Mouse (Mus musculus): ENCODE data around the gene Hoxa10. TPM values are rescaled to one million over a fixed set of nuclear protein-coding genes. Genes with fewer than 3 reads are reported as not detected.

Gene Hoxa10
- polyA plus RNA-seq, 2 experiments: 0.04 TPM; not detected in 1

- no peak overlapping the region for H3K9ac ChIP-seq (replicated peaks)
- H3K9me3 ChIP-seq (ENCODE audit: control insufficient read depth, low read length): no peaks in the 10 kb centered on the region
- no peaks in the 10 kb centered on the region for H3K36me3 ChIP-seq (replicated peaks; ENCODE audit: control insufficient read depth, insufficient read depth, low read depth)
- no peak overlapping the region for H3K4me2 ChIP-seq (ENCODE audit: low read depth)
- H3K4me1 ChIP-seq (replicated peaks; ENCODE audit: control insufficient read depth in 2 of 2, insufficient read depth in 2 of 2, low read length in 1 of 2): 0 out of 4 replicates have a peak, but pooled peaks cover 0 to 3% of the 10 kb centered on the region in 2 experiments
- no peak for ATAC-seq (ENCODE audit: insufficient read depth)
- peaks cover 62% of the 10 kb centered on the region for H3K27me3 ChIP-seq (ENCODE audit: control insufficient read depth, insufficient read depth, low read length)
- no peak for TF ChIP-seq EP300 (IDR thresholded peaks at IDR 0.05; ENCODE audit: low read depth)
- TF ChIP-seq CTCF (IDR thresholded peaks at IDR 0.05; ENCODE audit: low read depth): no peak
- 24% methylated on average over 1 of the region's 1 CpGs for WGBS (ENCODE audit: insufficient replicate concordance)
- DNase-seq (ENCODE audit: low read depth in 3 of 3, low spot score in 3 of 3): no peak
- H3K27ac ChIP-seq: no peak overlapping the region
- no peak overlapping the region for H3K4me3 ChIP-seq (ENCODE audit: insufficient read depth in 1 of 2, low read depth in 2 of 2, low read length in 2 of 2)
These were observed 54.2 kb downstream of the Hoxa10 start for GRCm38 (mm10) chr6:52186500-52186899.

- Histone ChIP-seq H3K4me2 (ENCODE audit: low read depth) (no peak overlapping the region), H3K27me3 (ENCODE audit: control insufficient read depth, insufficient read depth, low read length) (peaks cover 55% of the 10 kb centered on the region), H3K4me3 (ENCODE audit: insufficient read depth in 1 of 2, low read depth in 2 of 2, low read length in 2 of 2) (no peak overlapping the region), H3K4me1 (replicated peaks; ENCODE audit: control insufficient read depth in 2 of 2, insufficient read depth in 2 of 2, low read length in 1 of 2) (0 out of 4 replicates have a peak, but pooled peaks cover 0 to 3% of the 10 kb centered on the region in 2 experiments), H3K9ac (replicated peaks) (no peak overlapping the region), H3K27ac (no peak overlapping the region), H3K9me3 (ENCODE audit: control insufficient read depth, low read length) (no peaks in the 10 kb centered on the region), H3K36me3 (replicated peaks; ENCODE audit: control insufficient read depth, insufficient read depth, low read depth) (no peaks in the 10 kb centered on the region)
- no peak for TF ChIP-seq CTCF (IDR thresholded peaks at IDR 0.05; ENCODE audit: low read depth)
- no peak for TF ChIP-seq EP300 (IDR thresholded peaks at IDR 0.05; ENCODE audit: low read depth)
- WGBS (ENCODE audit: insufficient replicate concordance): 27% methylated on average over 3 of the region's 3 CpGs
- DNase-seq (ENCODE audit: low read depth in 3 of 3, low spot score in 3 of 3): no peak
- ATAC-seq (ENCODE audit: insufficient read depth): no peak
These were observed 54.8 kb downstream of the Hoxa10 start for GRCm38 (mm10) chr6:52185834-52186233.

GRCm38 (mm10) chr6:52185222-52185621 lies 55.4 kb downstream of the Hoxa10 start:
- no peak for DNase-seq (ENCODE audit: low read depth in 3 of 3, low spot score in 3 of 3)
- Histone ChIP-seq H3K36me3 (replicated peaks; ENCODE audit: control insufficient read depth, insufficient read depth, low read depth) (no peaks in the 10 kb centered on the region), H3K27ac (no peak overlapping the region), H3K27me3 (ENCODE audit: control insufficient read depth, insufficient read depth, low read length) (peaks cover 53% of the 10 kb centered on the region), H3K9me3 (ENCODE audit: control insufficient read depth, low read length) (no peaks in the 10 kb centered on the region), H3K9ac (replicated peaks) (no peak overlapping the region), H3K4me1 (replicated peaks; ENCODE audit: control insufficient read depth in 2 of 2, insufficient read depth in 2 of 2, low read length in 1 of 2) (0 out of 4 replicates have a peak, but pooled peaks cover 0 to 3% of the 10 kb centered on the region in 2 experiments), H3K4me2 (ENCODE audit: low read depth) (no peak overlapping the region), H3K4me3 (ENCODE audit: insufficient read depth in 1 of 2, low read depth in 2 of 2, low read length in 2 of 2) (no peak overlapping the region)
- ATAC-seq (ENCODE audit: insufficient read depth): no peak
- 5% methylated on average over 19 of the region's 19 CpGs for WGBS (ENCODE audit: insufficient replicate concordance)
- TF ChIP-seq EP300 (IDR thresholded peaks at IDR 0.05; ENCODE audit: low read depth): no peak
- TF ChIP-seq CTCF (IDR thresholded peaks at IDR 0.05; ENCODE audit: low read depth): no peak

- 0 out of 4 replicates have a peak, but pooled peaks cover 0 to 3% of the 10 kb centered on the region in 2 experiments for H3K4me1 ChIP-seq (replicated peaks; ENCODE audit: control insufficient read depth in 2 of 2, insufficient read depth in 2 of 2, low read length in 1 of 2)
- H3K27me3 ChIP-seq (ENCODE audit: control insufficient read depth, insufficient read depth, low read length): peaks cover 53% of the 10 kb centered on the region
- H3K4me2 ChIP-seq (ENCODE audit: low read depth): no peak overlapping the region
- 25% methylated on average over 6 of the region's 6 CpGs for WGBS (ENCODE audit: insufficient replicate concordance)
- no peaks in the 10 kb centered on the region for H3K9me3 ChIP-seq (ENCODE audit: control insufficient read depth, low read length)
- H3K27ac ChIP-seq: no peak overlapping the region
- no peak for TF ChIP-seq CTCF (IDR thresholded peaks at IDR 0.05; ENCODE audit: low read depth)
- no peak for TF ChIP-seq EP300 (IDR thresholded peaks at IDR 0.05; ENCODE audit: low read depth)
- no peak overlapping the region for H3K4me3 ChIP-seq (ENCODE audit: insufficient read depth in 1 of 2, low read depth in 2 of 2, low read length in 2 of 2)
- DNase-seq (ENCODE audit: low read depth in 3 of 3, low spot score in 3 of 3) (no peak), ATAC-seq (ENCODE audit: insufficient read depth) (no peak)
- no peaks in the 10 kb centered on the region for H3K36me3 ChIP-seq (replicated peaks; ENCODE audit: control insufficient read depth, insufficient read depth, low read depth)
- no peak overlapping the region for H3K9ac ChIP-seq (replicated peaks)
These were observed 56.0 kb downstream of the Hoxa10 start for GRCm38 (mm10) chr6:52184668-52185067.

GRCm38 (mm10) chr6:52183311-52184080 lies 57.2 kb downstream of the Hoxa10 start:
- H3K4me2 ChIP-seq (ENCODE audit: low read depth): no peak overlapping the region
- no peak overlapping the region for H3K9ac ChIP-seq (replicated peaks)

More at GRCm38 (mm10) chr6:52183311-52184080, 57.2 kb downstream of the Hoxa10 start:
- TF ChIP-seq CTCF (IDR thresholded peaks at IDR 0.05; ENCODE audit: low read depth) (no peak), EP300 (IDR thresholded peaks at IDR 0.05; ENCODE audit: low read depth) (no peak)
- WGBS (ENCODE audit: insufficient replicate concordance): 39% methylated on average over 10 of the region's 10 CpGs
- Histone ChIP-seq H3K9me3 (ENCODE audit: control insufficient read depth, low read length) (no peaks in the 10 kb centered on the region), H3K27me3 (ENCODE audit: control insufficient read depth, insufficient read depth, low read length) (peaks cover 56% of the 10 kb centered on the region), H3K27ac (no peak overlapping the region), H3K36me3 (replicated peaks; ENCODE audit: control insufficient read depth, insufficient read depth, low read depth) (no peaks in the 10 kb centered on the region), H3K4me3 (ENCODE audit: insufficient read depth in 1 of 2, low read depth in 2 of 2, low read length in 2 of 2) (no peak overlapping the region), H3K4me1 (replicated peaks; ENCODE audit: control insufficient read depth in 2 of 2, insufficient read depth in 2 of 2, low read length in 1 of 2) (0 out of 4 replicates have a peak, but pooled peaks cover 0 to 3% of the 10 kb centered on the region in 2 experiments)
- DNase-seq (ENCODE audit: low read depth in 3 of 3, low spot score in 3 of 3) (no peak), ATAC-seq (ENCODE audit: insufficient read depth) (no peak)
